Mouse (Mus musculus) liver, embryonic 14.5 days (tissue): ENCODE measurements around the gene Anxa11.

Experiments used
- CTCF ChIP-seq: IDR thresholded peaks from 2 replicates; pipeline ENCODE4 v1.5.1; 2016; ENCODE audit warnings: antibody characterized with exemption, low read depth, control low read depth
- EP300 ChIP-seq: IDR thresholded peaks from 2 replicates; pipeline ENCODE4 v1.6.1; 2016; ENCODE audit warnings: antibody characterized with exemption, low read depth

DNA sequence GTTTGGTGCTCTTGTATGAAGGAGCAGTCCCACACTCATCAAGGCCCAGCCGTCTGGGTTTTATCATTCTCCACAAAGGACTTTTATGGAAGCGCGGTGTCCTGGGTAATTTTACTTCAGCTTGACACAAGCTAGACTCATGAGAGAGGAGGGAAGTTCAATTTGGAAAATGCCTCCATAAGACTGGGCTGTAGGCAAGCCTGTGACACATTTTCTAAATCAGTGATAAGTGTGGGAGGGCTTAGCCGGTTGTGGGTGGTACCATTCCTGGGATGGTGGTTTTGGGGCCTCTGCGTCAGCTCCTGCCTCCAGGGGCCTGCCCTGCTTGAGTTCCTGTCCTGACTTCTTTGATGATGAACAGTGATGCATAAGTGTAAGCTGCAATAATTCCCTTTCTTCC, 23.3 kb downstream of the Anxa11 start:
- TF ChIP-seq EP300 (no peak), CTCF (no peak)
